Mouse (Mus musculus) retina, postnatal 1 day (tissue): ENCODE measurements around the gene Otp.
A peak's percentile ranks its signal among the peaks of the same experiment; 100 is the strongest.

ENCODE experiments used
- DNase-seq: peaks from one replicate; pipeline ENCODE4 v3.0.0-alpha.2; 2012

The Otp gene

DNA sequence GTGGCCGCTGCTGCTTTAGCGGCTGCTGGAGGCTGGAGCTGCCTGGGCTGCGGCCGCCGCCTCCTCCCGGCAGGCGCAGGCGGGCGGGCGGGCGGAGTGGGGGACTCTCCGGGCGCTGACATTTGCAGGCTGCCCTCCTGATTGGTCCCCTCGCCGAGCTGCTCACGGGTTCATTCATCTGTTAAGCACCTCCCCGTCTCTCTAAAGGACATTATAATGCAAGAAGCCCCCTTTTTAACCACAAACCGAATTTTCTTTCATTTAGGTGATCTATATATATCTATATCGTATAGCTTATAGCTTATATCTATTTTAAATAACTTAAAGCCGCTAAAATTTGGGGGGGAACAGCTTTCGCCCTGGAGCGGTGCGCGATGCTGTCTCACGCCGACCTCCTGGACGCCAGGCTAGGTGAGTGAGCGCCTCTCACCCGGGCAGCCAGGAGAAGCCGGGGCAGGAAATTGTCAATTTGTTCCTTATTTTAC, at the start of gene Otp:
TSS of gene Otp (plus strand) at position 207 of the 485 bp plus-strand sequence.
- peak; percentile 62 for DNase-seq

DNA sequence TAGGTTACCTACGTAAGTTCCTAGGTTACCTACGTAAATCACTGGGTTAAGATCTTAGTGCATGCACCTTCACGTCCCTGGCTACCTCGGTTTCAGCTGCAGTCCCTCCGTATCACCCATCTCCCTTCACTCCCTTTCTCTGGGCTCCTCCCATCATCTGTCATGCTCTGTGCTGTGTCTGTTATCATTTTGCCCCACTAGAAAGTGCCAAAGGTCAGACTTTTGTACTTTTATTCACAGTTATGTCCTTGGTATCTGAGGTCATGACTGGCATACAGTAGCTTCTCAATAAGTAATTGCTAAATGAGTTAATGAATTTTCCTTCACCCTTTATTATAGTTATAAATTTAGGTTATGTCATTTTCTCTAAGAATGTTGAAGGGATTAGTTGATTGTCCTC, 49.0 kb upstream of the Otp start:
- no peak for DNase-seq

DNA sequence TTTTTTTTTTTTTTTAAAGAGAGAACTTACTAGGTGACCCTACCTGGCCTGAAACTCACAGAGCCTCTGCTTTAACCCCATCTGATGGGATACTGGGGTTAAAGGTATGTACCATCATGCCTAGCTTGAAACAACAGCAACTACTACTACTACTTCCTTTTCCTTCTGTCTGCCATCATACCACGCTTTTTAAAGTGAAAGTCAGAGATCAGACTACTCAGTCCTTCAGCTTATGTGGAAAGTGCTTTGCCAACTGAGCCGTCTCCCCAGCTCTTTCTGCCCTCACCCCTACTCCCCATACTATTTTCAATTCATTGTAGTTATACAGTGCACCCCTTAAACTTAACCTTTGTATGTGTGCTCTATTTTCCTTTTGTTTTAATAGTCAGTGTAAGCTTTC, 48.4 kb upstream of the Otp start:
- DNase-seq, result no peak

DNA sequence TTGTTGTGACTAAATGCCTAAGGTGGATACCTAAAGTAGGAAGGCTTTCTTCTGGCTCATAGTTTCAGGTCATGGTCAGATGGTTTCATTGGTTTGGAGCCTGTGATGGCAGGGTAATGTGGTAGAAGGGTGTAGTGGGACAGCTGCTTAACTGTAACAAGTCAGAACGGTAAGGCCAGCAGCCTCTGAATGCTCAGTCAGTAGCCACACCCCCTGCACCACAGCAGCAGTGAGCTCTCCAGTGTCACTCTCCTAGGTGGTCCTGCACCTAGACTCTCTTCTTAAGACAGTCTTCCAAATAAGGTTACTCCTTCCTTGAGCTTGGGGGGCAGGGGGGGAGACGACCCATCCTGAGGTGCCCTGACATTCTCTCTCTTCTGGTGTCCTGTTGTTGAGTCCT, 47.6 kb upstream of the Otp start:
- DNase-seq, result no peak

DNA sequence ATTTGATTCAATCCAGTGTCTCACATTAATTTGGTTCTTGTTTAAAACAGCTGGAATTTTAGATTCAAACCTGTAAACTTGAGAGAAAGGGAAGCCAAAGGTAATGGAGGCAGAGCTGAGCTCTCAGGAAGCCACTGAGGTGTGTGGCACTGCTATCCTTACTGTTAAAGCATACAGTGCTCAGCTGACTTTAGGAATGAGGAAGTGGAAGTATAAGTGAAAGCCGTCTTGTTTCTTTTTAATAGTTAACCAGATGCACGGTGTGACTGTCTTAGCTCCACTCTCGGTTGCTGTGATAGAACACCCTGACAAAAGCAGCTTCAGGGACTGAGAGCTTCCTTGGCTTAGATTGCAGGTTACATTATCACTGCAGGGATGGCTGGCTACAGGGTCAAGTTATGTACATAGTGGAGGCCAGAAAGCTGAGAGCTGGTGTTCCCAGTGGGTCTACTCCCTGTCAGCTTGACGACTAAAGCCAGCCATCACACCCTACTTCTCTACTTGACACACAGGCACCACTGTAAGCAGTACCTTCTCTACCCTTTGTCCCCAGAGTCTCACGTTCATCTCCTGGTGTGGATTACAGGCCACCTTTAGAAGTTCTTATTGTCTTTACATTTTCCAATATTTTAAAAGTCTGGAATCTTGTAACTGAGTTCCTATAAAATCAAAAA, 37.2 kb upstream of the Otp start:
- DNase-seq, result no peak

DNA sequence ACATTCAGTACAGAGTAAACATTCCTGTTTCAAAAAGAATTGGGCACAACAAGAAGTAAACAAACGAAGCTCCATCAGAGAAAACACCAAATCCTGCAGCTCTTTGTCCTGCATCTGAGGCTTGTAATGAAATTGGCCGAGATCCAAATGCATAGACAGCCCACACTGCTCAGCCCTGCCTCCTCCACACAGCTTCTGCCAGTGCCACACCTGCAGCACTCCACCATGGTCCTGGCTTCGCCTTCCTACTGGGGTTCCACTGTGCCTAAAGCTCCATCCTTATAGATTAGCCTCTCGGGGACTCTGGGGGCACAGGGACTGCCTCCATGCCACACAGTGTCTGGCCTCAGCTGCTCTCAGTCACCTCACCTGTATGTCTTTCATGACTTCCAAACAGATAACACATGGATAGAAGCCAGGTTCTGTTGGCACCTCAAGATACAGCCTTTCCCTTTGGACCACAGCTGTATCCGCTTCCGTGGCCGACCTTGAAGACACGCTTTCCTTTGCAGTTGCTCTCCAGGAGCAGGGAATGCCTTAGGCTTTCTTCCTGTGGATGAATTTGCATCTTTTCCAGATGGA, 36.6 kb upstream of the Otp start:
- no peak for DNase-seq

DNA sequence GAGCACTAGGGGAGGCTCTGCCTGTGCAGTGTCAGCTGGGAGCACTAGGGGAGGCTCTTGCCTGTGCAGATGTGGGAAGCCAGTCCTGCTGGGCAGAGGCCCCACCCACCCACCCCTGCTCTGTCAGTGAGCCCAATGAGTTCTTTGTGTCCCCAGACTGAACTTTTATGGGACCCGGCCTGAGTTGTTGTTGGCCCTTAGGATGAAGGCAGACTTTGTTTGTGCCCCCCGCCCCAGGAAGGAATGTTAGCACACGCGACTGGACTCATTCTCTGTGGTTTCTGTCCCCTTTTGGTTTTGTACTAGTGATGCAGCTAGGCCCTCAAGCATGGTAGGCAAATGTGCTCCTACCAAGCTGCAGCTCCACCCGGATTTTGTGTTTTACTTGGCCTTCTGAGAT, 32.2 kb upstream of the Otp start:
- DNase-seq, result no peak

DNA sequence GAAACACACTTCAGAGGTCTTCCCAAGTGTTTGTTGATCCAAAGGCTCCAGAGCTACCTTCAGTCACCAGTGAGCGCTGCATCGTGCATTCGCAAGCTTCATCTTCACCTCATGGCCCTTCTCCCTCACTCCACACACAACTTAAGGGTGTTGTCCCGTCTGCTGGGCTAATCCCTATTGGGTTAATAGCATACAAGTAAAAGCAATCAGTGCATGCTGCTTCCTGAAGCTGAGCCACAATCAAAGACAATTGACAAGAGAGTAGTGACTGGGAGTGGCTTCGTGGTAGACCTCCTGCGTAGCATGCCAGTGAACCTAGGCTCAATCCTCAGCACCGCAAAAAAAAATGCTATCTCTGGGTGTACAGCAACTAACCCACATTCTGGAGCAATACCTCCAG, 27.5 kb upstream of the Otp start:
- no peak for DNase-seq

DNA sequence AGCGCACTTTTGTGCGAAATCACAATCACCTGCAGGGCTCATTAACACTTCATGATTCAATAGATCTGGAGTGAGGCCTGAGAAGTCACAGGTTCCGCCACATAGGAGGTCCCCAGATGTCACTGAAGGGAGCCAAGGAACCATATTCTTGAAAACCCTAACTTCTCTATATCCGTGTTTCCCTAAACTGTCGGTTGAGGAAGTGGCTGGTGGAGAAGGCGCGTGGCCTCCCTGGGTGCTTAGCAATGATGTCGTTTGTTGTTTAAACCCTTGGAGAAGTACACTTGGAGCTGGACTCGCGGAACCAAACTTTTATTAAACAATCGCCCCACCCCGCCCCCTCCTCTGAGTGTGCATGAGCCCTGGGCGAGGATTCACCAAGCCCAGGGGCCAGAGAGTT, 26.1 kb upstream of the Otp start:
- DNase-seq, result no peak

DNA sequence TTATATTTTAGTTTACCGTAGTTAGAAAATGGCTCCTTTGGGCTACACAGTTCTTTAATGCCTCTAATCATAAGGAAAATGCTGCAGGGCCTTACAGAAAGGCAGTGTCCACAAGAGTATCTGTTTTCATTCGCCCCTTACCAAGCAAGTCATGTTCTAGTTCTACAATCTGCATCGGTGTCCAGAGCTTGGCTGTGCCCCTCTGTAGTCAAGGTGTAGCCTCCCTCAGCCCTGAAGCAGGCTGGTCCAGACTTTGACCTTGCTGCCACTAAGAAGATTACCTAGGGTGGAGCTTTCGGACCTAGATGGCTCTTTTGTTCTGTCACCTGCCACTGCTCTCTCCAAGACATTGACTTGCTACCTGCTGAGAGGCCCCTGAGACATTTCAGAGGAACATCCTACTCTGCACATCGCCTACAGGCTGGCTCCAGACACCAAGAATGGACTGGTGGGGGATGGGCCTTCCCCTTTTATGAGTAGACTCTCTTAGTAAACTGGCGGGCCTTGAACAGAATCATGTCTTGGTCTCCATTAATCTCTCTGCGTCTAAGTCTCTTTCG, 17.3 kb upstream of the Otp start:
- no peak for DNase-seq

DNA sequence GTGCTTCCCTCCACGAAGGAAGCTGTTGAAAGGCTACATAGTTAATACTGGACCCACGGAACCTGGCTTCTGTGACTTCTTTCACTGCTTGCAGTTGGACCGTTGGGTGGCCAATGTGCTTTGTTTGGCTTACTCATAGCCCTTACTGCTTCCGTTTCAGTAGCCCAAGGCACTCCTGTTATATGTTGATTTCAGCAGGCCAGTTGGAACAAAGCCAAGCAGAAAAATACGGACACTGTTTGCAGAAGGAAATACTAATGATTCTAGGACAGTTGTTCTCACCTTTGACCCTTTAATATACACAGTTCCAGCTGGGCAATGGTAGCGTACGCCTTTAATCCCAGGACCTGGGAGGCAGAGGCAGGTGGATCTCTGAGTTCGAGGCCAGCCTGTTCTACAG, 16.1 kb upstream of the Otp start:
- no peak for DNase-seq

DNA sequence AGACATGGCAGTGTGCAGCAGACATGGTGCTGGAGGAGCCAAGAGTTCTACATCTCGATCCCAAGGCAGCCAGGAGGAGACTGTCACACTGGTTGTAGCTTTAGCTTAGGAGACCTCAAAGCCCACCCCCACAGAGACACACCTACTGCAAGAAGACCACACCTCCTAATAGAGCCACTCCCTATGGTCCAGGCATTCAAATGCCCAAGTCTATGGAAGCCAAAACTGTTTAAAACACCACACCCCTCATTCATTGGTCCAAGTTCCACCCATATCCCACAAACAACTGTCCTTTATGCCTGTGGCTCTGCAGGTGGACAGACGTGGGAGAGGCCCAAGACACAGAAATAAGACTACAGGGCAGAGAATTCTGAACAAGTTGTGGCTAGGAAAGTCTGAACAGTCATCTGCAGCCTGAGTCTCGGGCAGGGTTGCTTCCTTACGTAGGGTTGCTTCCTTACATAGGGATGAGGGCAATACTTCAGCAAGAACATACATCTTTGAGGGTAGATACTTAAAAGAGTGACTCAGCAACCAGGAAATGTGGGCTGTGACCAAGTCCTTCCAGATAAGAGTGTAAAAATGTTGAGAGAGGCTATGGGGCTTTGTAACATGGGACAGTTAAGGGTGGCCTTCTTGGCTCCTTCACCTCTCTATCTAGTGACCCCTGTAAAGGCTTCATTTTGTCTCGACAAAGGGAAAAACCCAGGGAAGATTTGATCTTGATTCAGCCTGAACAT, 12.7 kb upstream of the Otp start:
- no peak for DNase-seq

DNA sequence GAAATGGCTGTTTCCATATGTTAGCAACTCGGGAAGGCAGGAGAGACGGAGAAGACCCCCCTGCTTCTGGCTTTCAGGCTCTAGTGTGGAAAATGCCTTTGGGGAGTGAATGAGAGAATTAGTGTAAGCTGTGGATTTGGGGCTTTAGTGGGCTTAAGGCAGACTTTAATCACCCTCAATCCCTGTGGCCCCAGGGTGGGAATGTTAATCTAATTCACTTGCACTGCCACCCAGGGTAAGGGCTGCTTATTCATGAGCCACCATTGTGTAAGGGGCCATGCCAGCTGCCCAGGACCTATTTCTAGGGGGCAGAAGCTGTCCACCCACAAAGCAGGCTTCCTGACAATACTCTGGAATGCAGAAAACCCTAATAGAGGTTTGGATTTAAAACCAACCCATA, 8.5 kb upstream of the Otp start:
- peak; percentile 80 for DNase-seq

DNA sequence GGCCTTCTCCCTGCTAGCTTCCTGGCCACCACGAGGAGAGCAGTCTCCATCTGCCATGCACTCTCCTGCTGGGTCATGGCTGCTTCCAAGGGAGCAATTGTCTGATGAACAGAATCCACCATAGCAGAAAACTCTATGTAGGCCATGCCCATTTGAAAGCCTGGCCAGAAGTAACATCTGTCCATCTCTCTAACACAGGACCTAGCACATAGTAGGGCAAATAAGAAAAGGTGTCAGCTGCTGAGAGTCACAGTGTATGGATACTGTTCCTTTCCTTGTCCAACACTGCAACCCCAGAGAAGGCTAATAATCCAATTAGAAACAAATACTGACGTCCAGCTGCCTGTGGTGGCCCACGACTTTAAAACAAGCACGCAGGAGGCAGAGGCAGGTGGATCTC, 7.6 kb upstream of the Otp start:
- no peak for DNase-seq

DNA sequence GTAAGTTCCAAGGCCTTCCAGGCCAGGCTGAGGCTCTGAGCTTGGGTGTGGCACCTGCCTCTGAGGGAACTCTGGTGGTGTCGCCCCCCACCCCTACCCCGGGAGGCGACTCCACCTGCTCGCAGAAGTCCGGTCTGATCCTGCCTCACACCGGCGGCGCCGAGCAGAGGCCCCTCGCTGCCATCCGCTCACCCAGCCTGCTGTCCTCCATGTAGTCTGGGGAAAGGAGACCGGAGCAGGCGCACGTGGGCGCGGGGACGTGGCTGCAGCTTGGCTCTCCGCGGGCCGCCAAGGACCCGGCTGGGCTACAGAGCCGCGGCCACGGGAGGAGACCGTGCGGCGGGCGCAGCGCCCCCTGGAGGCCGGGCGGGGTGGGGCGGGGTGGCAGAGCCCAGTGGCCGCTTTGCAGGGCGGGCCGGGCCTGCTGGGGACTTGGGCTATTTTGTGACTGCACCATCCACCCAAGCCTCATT, 6.9 kb upstream of the Otp start:
- peak; percentile 87 for DNase-seq

DNA sequence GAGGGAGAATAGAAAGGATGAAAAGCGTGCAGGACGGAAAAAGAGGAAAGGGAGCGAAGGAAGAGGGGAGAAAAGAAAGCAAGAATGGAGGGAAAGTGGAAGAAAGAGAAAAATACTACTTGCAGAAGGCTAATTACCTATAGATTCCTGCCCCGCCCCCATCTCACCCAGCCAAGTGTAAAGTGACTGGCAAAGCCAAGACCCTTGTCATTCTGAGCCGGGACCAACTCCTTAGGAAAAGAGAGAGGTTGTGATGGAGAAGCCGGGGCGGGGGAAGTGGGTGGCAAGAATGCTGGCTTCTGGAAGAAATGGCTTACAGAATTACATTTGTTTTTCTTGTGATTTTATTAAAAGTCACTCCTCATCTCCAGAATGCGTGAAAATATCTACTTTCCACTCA, 5.9 kb upstream of the Otp start:
- DNase-seq, result peak; percentile 40

DNA sequence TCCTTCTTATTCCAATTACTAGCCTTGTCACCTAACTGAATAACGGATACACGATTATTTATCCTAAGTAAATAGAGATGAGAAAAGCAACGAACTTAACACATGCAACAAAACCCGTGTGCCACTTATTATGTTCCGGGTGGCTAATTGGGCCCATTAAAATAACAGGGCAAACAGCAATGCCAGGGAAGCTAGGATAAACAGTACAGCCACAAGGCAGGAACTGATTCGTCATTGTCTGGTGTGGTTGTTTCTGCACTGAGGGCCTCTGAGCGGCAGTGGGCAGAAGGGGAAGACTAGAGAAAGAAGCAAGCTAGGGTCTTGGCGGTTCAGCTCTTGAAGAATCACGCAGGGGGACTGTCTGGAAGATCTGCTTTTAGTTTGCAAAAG, 5.3 kb upstream of the Otp start:
- peak; percentile 60 for DNase-seq

DNA sequence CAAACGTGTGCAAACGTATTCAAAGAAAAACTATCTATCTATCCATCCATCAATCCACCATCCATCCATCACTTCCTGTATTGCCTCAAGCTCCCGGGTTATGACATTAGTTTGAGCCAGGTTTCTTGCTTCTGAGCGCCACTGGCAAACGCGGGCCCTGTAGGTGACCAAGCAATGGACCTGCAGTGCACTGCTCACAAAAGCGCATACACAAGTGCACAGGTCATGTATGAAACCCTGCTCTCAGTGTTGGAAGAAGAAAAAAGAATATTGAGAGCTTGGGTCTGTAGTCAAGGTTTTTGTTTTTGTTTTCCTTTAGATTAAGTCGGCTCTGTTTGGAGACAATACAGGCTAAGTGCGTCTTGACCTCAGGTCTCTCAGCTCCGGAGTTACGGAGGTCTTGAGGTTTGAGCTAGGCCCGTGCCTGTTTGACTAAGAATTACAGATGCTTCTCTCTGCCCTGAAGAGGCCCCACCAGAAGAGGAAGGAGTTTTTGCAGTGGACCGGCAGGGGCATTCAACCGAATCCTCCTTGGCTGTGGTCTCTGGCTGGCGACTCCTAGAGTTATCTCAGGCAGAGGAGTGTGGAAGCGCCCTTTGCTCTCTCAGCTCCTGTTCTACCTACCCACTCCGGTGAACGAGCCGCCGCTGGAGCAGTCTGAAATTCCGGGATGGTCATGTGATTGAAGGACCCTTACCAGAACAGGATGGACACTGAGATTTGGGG, 4.8 kb upstream of the Otp start:
- peak; percentile 37 for DNase-seq

DNA sequence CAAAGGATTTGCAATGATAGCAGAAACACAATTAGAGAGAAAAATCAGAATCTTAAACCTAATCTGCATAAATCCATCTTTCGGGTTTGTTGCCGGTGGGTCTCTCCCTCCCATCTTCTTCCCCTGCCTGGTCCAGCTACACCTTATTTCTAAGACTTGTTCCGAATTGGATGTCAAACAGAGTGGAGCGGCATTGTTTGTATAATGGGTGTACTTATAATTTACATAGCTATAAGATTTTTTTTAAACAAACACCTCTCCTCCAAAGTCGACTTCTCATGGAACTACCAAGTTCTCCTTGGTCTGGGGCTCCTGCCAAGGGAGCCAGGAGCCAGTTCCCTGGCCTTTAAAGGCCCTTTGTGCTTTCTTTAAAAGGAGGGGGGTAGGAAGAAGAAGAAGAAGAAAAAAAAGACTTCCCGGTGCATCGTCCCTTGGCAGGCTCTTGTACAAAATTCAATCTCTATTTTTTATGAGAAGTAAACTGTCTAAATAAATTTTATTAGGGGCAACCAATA, 3.5 kb upstream of the Otp start:
- DNase-seq, result no peak

DNA sequence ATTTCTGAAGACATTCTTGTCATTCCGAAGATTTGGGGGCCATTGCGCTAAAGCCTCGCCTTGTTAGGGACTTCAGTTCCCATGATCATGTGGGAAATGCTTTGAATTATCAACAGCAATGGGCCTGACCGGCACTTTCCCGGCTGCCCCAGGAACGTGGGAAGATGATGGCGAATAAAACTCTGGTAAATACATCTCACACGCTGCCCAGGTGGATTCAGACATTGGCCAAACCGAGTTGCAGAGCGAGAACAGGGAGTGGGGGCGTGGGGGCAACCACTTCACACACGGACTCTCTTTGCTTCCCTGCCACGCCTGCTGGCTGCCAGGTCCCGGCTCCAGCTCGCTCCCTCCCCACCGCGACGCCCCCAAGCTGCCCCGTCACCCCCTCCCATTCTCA, 3.0 kb upstream of the Otp start:
- DNase-seq, result no peak

DNA sequence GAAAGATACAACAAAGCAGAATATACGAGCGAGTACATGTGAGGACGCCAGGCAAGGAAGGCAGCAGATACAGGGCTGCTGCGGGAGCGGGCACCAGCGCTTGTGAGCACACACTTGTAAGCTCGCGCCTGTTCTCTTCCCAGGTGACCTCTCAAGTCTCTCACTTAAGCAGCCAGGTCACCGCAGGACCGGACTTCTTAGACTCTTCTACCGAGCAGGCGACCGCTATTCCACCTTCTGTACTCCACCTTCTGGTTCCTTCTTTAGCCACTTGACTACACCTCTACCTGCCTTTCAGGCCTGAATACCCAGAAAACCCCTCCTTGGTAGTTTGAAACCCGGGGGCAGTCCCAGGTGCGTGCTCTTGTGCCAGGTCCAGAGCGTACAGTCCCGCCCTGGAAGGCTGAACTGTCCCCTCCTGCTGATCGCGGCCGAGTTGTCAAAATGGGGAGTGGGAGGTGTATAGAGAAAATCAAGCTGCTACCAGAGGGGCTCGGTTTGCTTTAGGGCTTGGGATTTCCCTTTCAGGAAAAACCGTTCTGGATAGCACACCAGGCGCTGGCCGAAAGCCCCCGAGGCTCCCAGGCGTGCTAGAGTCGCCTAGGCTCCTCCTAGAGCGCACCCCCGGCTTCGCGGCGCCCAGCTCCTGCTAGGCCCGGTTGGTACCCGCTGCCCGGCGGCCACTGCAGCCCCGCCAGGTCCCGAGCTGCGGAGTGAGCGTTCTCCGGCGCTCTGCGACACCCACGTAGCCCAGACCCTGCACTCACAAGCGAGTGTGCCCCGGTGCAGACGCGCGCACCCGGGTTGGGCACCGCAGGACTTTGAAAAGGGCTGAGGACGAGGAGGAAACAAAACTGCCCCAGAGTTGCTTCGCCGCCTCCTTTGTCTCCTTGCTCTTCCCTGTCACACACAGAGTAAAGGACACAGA, 2.0 kb upstream of the Otp start:
- DNase-seq, result peak; percentile 45

DNA sequence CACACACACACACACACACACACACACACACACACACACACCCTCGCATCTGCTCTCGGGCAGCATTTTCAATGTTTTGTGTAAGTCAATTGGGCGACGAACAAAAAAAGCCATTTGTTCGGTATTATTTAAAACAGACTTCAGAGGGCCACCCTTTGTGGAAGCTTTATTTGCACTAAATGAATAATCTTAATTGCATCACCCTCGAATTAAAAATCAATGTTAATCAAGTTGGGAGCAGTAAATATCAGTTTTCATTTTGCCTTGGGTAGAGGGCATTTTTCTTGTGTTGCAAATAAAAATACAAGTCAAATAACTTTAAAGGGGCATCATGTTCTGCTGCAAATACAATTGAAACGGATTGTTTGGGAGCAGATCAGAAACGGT, 1.4 kb upstream of the Otp start:
- no peak for DNase-seq
